Mouse (Mus musculus) midbrain, embryonic 16.5 days (tissue): ENCODE measurements around the gene Cpt1a. TPM values are rescaled to one million over a fixed set of nuclear protein-coding genes. Genes with fewer than 3 reads are reported as not detected.
A peak's percentile ranks its signal among the peaks of the same experiment; 100 is the strongest.

Experiments
- ATAC-seq: fragments of 200-750 bp; cut with Nextera tagmentation; 2 replicates; pipeline ENCODE4 v1.8.0; 2017; ENCODE audit warnings: moderate TSS enrichment
- H3K27ac ChIP-seq: fragments of 300-500 bp; sonication (generic); 2 replicates; pipeline ENCODE4 v1.5.1; 2014; ENCODE audit warnings: mild to moderate bottlenecking, low read length, mixed read lengths
- H3K27me3 ChIP-seq: fragments of 300-500 bp; sonication (generic); 2 replicates; pipeline ENCODE4 v1.6.1; 2014; ENCODE audit warnings: low read depth, low read length, mixed read lengths; ENCODE audit not compliant: control insufficient read depth, insufficient read depth
- H3K36me3 ChIP-seq: fragments of 300-500 bp; sonication (generic); 2 replicates; pipeline ENCODE4 v1.6.1; 2014; ENCODE audit warnings: mild to moderate bottlenecking, low read length, moderate library complexity, mixed read lengths; ENCODE audit not compliant: control insufficient read depth, insufficient read depth
- H3K4me1 ChIP-seq: fragments of 300-500 bp; sonication (generic); 2 replicates; pipeline ENCODE4 v1.6.1; 2014; ENCODE audit warnings: mild to moderate bottlenecking, low read length, mixed read lengths; ENCODE audit not compliant: control insufficient read depth, insufficient read depth
- H3K4me2 ChIP-seq: fragments of 300-500 bp; sonication (generic); 2 replicates; pipeline ENCODE4 v1.6.1; 2014; ENCODE audit warnings: mild to moderate bottlenecking, low read length, mixed read lengths
- H3K4me3 ChIP-seq: fragments of 300-500 bp; sonication (generic); 2 replicates; pipeline ENCODE4 v1.5.1; 2014; ENCODE audit warnings: low read depth, mild to moderate bottlenecking, low read length, moderate library complexity, mixed read lengths
- H3K9ac ChIP-seq: fragments of 300-500 bp; sonication (generic); 2 replicates; pipeline ENCODE4 v1.6.1; 2014; ENCODE audit warnings: low read depth, low read length, mixed read lengths
- H3K9me3 ChIP-seq: fragments of 300-500 bp; sonication (generic); replicated peaks from 2 replicates; pipeline ENCODE4 v1.6.1; 2014; ENCODE audit warnings: mild to moderate bottlenecking, low read length, mixed read lengths; ENCODE audit not compliant: control insufficient read depth, poor library complexity, severe bottlenecking
- WGBS: fragments of 180-500 bp; shearing (Covaris S2); extraction: QIAGEN DNeasy Blood & Tissue Kit; methylation state at CpG from one replicate; pipeline ENCODE4 v1.1.7; 2014; 5-methylcytosine and 5-hydroxymethylcytosine counted together
- polyA plus RNA-seq: library from polyadenylated mRNA; unstranded; fragments of >200 nt; fragmentation: Nextera tagmentation; extraction: Ambion mirVana; gene quantifications from 2 replicates; pipeline ENCODE4 v1.2.1, GENCODE M21; 2015

Gene Cpt1a
- polyA plus RNA-seq, 1 experiment from 2014 or later = 15.1 TPM

GRCm38 (mm10) chr19:3400057-3400456 lies 77.9 kb downstream of the Cpt1a start:
- Histone ChIP-seq H3K4me2 (no peak overlapping the region), H3K27ac (no peak overlapping the region), H3K27me3 (no peaks in the 10 kb centered on the region), H3K4me3 (no peak overlapping the region), H3K4me1 (no peaks in the 10 kb centered on the region; the same call in 1 of the 2 replicates), H3K36me3 (no peaks in the 10 kb centered on the region), H3K9ac (no peak overlapping the region), H3K9me3 (no peaks in the 10 kb centered on the region)
- WGBS = 84% methylated on average over 4 of the region's 4 CpGs
- no peak for ATAC-seq

- Histone ChIP-seq H3K36me3 (no peaks in the 10 kb centered on the region), H3K27ac (no peak overlapping the region), H3K4me1 (no peaks in the 10 kb centered on the region; the same call in 1 of the 2 replicates), H3K4me2 (no peak overlapping the region), H3K9me3 (no peaks in the 10 kb centered on the region), H3K4me3 (no peak overlapping the region), H3K9ac (no peak overlapping the region), H3K27me3 (no peaks in the 10 kb centered on the region)
- WGBS = 86% methylated on average over 7 of the region's 7 CpGs
- no peak for ATAC-seq
These were observed 79.4 kb downstream of the Cpt1a start for GRCm38 (mm10) chr19:3401504-3401903.

- Histone ChIP-seq H3K9ac (no peak overlapping the region), H3K4me3 (no peak overlapping the region), H3K4me1 (no peaks in the 10 kb centered on the region; the same call in 1 of the 2 replicates), H3K4me2 (no peak overlapping the region), H3K9me3 (no peaks in the 10 kb centered on the region), H3K27ac (no peak overlapping the region), H3K36me3 (no peaks in the 10 kb centered on the region), H3K27me3 (no peaks in the 10 kb centered on the region)
- no peak for ATAC-seq
- WGBS = 45% methylated on average over 7 of the region's 7 CpGs
These were observed 79.8 kb downstream of the Cpt1a start for GRCm38 (mm10) chr19:3401943-3402342.

- no peaks in the 10 kb centered on the region for H3K36me3 ChIP-seq
- no peaks in the 10 kb centered on the region for H3K9me3 ChIP-seq
- WGBS = 81% methylated on average over 6 of the region's 6 CpGs
- no peaks in the 10 kb centered on the region for H3K27me3 ChIP-seq
- H3K4me2 ChIP-seq = no peak overlapping the region
- H3K4me1 ChIP-seq = no peaks in the 10 kb centered on the region; the same call in 1 of the 2 replicates
- no peak for ATAC-seq
- H3K4me3 ChIP-seq = no peak overlapping the region
- H3K27ac ChIP-seq = no peak overlapping the region
- no peak overlapping the region for H3K9ac ChIP-seq
These were observed 80.3 kb downstream of the Cpt1a start for GRCm38 (mm10) chr19:3402390-3402789.

GRCm38 (mm10) chr19:3404030-3404429 lies 81.9 kb downstream of the Cpt1a start:
- WGBS = 81% methylated on average over 7 of the region's 7 CpGs

GRCm38 (mm10) chr19:3405531-3406281 lies 83.6 kb downstream of the Cpt1a start:
- H3K4me3 ChIP-seq = no peak overlapping the region
- no peak overlapping the region for H3K27ac ChIP-seq
- H3K9ac ChIP-seq = no peak overlapping the region
- H3K9me3 ChIP-seq = no peaks in the 10 kb centered on the region
- H3K27me3 ChIP-seq = no peaks in the 10 kb centered on the region
- H3K4me1 ChIP-seq = no peaks in the 10 kb centered on the region; the same call in 1 of the 2 replicates
- H3K36me3 ChIP-seq = no peaks in the 10 kb centered on the region
- 77% methylated on average over 1 of the region's 1 CpGs for WGBS
- ATAC-seq = no peak
- H3K4me2 ChIP-seq = no peak overlapping the region

More at GRCm38 (mm10) chr19:3404030-3404429, 81.9 kb downstream of the Cpt1a start:
- Histone ChIP-seq H3K27me3 (no peaks in the 10 kb centered on the region), H3K4me2 (no peak overlapping the region), H3K9ac (no peak overlapping the region), H3K27ac (no peak overlapping the region), H3K4me1 (no peaks in the 10 kb centered on the region; the same call in 1 of the 2 replicates), H3K9me3 (no peaks in the 10 kb centered on the region), H3K36me3 (no peaks in the 10 kb centered on the region), H3K4me3 (no peak overlapping the region)
- ATAC-seq = no peak

GRCm38 (mm10) chr19:3414268-3414733 lies 92.2 kb downstream of the Cpt1a start, which contains the start of gene Gal:
TSS of gene Gal (minus strand) at chr19:3414544.
- peak; percentile 15; the same call in 1 of the 2 replicates for ATAC-seq
- no peaks in the 10 kb centered on the region for H3K36me3 ChIP-seq
- no peaks in the 10 kb centered on the region; the same call in 1 of the 2 replicates for H3K27me3 ChIP-seq
- H3K4me2 ChIP-seq = peak within 1 kb of the TSS; percentile 60
- 0 out of 2 replicates have a peak, but pooled peaks cover 5% of the 10 kb centered on the region for H3K4me1 ChIP-seq
- no peak within 1 kb of the TSS for H3K27ac ChIP-seq
- peak within 1 kb of the TSS; percentile 37 for H3K4me3 ChIP-seq
- H3K9me3 ChIP-seq = no peaks in the 10 kb centered on the region
- 3% methylated on average over 37 of the region's 37 CpGs for WGBS
- H3K9ac ChIP-seq = peak within 1 kb of the TSS; percentile 52

GRCm38 (mm10) chr19:3419251-3419650 lies 97.1 kb downstream of the Cpt1a start:
- Histone ChIP-seq H3K4me2 (no peak overlapping the region), H3K9ac (no peak overlapping the region), H3K36me3 (no peaks in the 10 kb centered on the region), H3K4me3 (no peak overlapping the region), H3K9me3 (no peaks in the 10 kb centered on the region), H3K27me3 (no peaks in the 10 kb centered on the region; the same call in 1 of the 2 replicates), H3K27ac (no peak overlapping the region), H3K4me1 (0 out of 2 replicates have a peak, but pooled peaks cover 3% of the 10 kb centered on the region)
- 56% methylated on average over 5 of the region's 5 CpGs for WGBS
- ATAC-seq = no peak

GRCm38 (mm10) chr19:3422488-3422887 lies 100.4 kb downstream of the Cpt1a start:
- no peak overlapping the region for H3K4me3 ChIP-seq
- 30% methylated on average over 6 of the region's 6 CpGs for whole genome bisulfite sequencing
- no peak overlapping the region for H3K9ac ChIP-seq
- H3K36me3 ChIP-seq = no peaks in the 10 kb centered on the region
- no peaks in the 10 kb centered on the region for H3K4me1 ChIP-seq
- no peaks in the 10 kb centered on the region for H3K9me3 ChIP-seq
- no peak for ATAC-seq
- H3K27me3 ChIP-seq = no peaks in the 10 kb centered on the region
- H3K27ac ChIP-seq = no peak overlapping the region
- H3K4me2 ChIP-seq = no peak overlapping the region
